Mouse (Mus musculus): ENCODE results near the gene Atrx. TPM values are rescaled to one million over a fixed set of nuclear protein-coding genes. Genes with fewer than 3 reads are reported as not detected.
"Not testable (repeated sequence)": the region's sequence is repeated elsewhere in the genome, so short reads cannot be mapped to it uniquely, and the experiment has no call there.

Gene Atrx
- total RNA-seq (2015; ENCODE audit: low replicate concordance) = 119 and 157 TPM in 2 replicates
- total RNA-seq (2017; ENCODE audit: low replicate concordance) = 306 and 315 TPM in 2 replicates

DNA sequence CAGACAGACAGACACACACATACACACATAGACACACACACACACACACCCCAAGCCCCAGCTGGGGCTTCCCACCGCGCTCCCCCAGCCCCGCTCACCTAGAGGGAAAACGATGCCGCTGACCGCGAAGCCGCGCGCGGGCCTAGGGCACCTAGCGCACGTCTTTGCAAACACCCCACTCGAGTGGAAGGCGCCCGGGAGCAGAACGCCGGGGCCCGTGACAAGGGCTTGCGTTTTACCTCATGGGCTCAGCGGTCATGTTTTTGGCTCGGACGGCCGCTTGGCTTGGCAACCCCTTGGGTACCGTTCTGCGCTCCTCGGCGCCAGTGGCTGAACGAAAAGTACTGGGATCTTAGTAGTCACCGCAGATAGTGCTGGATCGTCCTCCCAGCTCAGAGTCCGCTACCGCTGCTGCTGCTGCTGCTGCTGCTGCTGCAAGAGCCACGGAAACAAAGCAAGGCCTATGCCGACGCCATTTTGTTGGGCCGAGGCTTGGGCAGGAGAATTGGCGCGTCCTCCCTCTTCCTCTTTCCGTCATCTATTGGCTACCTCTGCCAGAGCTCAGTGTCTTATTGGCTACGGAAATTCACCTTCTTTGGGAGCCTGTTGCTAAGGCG, at the start of gene Atrx:
Atrx (minus strand) TSS at position 543 of the 617 bp plus-strand sequence.
- peak; percentile 99 for ATAC-seq (replicated peaks; ENCODE audit: low FRiP score, poor library complexity, severe bottlenecking)

GRCm38 (mm10) chrX:105957091-105957490, 27.9 kb upstream of the Atrx start:
- ATAC-seq (replicated peaks; ENCODE audit: low FRiP score, poor library complexity, severe bottlenecking) = not testable (repeated sequence)

DNA sequence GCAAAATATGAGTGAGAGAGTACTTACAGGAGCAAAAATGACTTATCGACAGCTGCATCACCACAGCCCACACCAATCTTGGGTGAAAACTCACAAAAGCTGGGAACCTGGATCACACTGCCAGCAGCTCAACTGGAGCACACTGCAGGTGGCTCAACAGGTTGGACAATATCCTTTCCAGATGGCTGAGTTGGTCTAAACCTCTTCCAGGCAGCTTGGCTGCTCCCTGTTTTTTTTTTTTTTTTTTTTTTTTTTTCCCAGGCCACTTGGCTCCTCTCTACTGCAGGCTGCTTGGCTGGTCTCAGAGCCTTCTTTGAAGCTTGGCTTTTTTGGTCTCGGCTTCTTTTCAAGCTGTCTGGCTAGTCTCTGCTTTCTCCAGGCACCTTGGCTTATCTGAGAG, 24.8 kb upstream of the Atrx start:
- no peak for ATAC-seq (replicated peaks; ENCODE audit: low FRiP score, poor library complexity, severe bottlenecking)

- no peak for ATAC-seq (replicated peaks; ENCODE audit: low FRiP score, poor library complexity, severe bottlenecking)
These were observed 17.2 kb upstream of the Atrx start for GRCm38 (mm10) chrX:105946357-105946756.

DNA sequence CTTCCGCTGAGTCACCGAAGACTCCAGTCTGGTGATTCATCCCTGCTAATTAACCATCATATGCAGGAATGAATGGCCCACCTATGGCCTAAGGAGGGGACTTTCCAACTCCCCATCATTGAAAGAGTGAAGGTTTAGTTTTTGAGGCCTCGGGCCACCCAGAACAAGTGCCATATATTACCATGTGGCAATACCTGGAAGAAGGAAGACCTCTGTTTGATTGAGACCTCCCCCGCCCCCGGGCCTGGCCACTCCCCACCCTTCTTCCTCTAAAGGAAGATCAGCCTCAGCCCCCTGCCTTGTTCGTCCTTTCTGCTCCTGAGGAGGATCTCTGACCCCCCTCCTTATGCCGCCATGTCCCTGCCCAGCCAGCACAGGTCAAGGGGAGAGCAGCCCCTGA, 10.0 kb upstream of the Atrx start:
- no peak for ATAC-seq (replicated peaks; ENCODE audit: low FRiP score, poor library complexity, severe bottlenecking)

GRCm38 (mm10) chrX:105937736-105938135, 8.5 kb upstream of the Atrx start:
- ATAC-seq (replicated peaks; ENCODE audit: low FRiP score, poor library complexity, severe bottlenecking) = no peak

GRCm38 (mm10) chrX:105934341-105934740, 5.1 kb upstream of the Atrx start:
- ATAC-seq (replicated peaks; ENCODE audit: low FRiP score, poor library complexity, severe bottlenecking) = no peak

DNA sequence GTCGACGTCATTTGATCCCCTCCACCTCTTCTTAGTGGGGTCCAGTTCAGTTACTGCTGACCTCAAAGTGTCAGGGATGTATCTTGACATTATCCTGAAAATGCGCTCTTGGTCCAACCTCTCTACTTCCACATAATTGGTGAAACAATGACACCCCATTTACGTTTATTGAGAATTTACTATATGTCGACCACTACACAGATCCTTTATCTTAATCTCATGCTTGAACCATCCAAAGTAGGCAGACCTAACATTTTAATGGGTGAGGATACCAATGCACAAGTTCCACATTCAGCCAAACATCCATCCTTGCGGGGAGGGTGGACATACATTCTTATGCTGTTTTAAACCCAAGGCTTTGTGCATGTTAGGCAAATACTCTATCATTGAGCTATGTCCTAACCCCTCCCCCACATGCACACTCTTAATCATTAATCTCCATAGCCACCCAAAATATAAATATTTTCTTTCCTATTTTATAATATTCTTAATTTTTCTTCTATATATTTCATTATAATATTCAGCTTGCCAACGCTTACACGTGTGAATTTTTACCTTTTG, 355 bp upstream of the Atrx start:
- ATAC-seq (replicated peaks; ENCODE audit: low FRiP score, poor library complexity, severe bottlenecking) = peak; percentile 25; the same call in 1 of the 2 replicates

DNA sequence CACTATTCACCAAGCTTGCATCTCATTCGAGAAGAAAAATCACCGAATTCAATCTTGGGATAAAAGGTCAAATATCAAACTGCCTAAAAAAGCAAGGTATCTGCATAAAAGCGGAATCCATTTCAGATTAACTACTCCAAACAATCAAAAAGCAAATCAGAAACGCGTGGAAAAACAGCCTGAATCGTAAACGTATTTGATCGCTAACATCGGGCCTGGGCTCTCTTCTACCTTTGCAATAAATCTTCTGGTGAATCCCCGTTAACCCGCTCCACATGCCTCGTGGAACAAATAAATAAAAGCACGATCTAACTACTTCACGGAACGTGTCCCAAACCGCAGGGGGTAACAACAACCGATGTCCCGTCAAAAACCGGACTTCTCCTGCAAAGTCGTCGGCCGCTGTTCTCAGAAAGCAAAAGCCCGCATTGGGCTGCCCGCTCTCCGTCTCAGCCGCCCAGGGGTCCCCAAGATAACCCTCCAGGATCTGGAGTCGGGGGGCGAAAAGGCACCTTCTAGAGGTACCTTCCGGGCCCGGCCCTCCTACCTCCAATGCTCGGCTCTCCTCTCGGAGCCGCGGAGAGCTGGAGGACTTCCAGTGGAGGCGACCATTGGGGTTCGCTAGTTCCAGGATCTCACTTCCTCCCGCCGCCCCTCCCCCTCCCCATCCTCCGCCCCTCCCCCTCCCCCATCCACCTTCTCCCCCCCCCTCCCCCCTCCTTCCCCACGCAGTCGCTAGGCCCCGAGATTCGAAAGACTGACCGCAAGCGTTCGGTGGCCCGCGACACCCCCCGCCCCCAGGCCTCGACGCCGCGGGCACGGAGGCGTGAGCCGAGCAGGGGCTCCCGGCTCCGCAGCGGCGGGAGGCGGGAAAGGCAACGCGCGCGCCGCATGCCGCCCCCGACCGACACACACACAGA, 1.0 kb downstream of the Atrx start:
- ATAC-seq (replicated peaks; ENCODE audit: low FRiP score, poor library complexity, severe bottlenecking) = no peak

DNA sequence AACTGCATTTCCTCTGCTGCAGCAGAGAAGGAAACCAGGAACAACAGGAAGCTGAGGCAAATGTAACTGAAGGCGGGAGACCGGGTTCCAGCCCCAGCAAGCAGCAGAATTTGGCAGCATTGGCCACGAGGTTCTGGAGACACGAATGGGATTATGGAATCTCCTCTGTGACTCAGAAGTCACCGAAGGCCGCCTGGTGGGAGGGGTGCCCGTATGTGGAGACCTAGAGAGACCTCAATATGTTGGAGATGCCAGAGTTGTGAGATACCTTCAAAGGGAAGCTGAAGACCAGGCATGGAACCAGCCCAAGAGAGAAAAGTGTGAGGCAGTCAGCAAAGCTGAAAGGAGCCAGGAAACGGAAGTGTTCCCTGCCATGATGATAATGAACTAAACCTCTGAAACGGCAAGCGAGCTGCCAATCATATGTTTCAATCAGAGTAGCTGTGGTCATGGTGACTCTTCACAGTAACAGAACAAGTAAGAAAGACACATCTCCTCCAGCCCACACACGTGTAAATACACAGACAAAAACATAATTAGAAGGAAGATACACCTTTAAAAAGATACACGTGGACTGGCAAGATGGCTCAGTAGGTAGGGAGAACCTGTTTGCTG, 3.0 kb downstream of the Atrx start:
- no peak for ATAC-seq (replicated peaks; ENCODE audit: low FRiP score, poor library complexity, severe bottlenecking)

GRCm38 (mm10) chrX:105924326-105925070, 4.7 kb downstream of the Atrx start:
- no peak for ATAC-seq (replicated peaks; ENCODE audit: low FRiP score, poor library complexity, severe bottlenecking)

- no peak for ATAC-seq (replicated peaks; ENCODE audit: low FRiP score, poor library complexity, severe bottlenecking)
These were observed 5.3 kb downstream of the Atrx start for GRCm38 (mm10) chrX:105923896-105924295.

DNA sequence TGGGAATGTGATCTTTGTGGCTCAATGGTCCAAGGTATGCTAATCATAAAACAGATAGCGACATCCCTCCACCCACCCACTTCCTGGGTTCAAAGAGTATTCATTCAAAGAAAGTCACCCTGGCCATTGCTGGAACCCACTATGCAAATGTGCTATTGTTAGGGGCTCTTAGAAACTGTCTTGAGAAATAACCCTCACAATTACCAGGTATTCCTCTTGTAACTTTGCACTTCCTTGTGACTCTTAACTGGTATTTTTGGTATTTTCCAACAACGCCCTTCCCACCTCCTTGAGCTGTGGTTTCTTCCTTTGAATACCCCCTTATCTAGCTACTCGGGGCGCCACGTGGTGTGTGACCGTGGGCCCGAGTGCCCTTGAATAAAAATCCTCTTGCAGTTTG, 6.2 kb downstream of the Atrx start:
- not testable (repeated sequence) for ATAC-seq (replicated peaks; ENCODE audit: low FRiP score, poor library complexity, severe bottlenecking)

DNA sequence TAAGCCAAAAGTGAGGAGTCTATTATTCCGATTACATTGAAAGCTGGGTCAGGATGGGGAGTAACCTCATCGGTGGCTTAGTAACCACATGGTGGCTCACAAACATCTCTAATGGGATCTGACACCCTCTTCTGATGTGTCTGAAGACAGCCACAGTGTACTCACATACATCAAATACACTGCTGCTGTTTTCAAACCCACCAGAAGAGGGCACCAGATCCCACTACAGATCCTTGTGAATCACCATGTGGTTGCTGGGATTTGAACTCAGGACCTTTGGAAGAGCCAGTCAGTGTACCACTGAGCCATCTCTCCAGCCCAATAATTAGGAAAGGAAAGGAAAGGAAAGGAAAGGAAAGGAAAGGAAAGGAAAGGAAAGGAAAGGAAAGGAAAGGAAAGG, 7.8 kb downstream of the Atrx start:
- no peak for ATAC-seq (replicated peaks; ENCODE audit: low FRiP score, poor library complexity, severe bottlenecking)

DNA sequence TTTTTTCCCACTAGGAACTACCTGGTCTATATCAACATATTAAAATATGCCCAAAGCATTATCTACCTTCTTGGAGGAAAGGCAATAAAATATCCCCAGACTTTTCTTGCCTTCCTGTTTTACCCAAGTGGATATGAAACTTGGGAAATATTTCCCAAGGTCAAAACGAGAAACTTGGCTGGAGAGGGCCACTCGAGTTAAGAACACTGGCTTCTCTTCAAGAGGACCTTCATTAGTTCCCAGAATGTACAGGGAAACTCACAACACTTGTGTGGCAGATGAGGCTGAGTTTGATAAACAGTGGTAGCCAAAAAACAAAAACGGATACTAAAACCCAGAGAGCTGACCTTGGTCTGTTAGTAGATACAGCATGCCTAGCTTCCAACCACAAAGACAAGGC, 17.5 kb downstream of the Atrx start:
- no peak for ATAC-seq (replicated peaks; ENCODE audit: low FRiP score, poor library complexity, severe bottlenecking)

DNA sequence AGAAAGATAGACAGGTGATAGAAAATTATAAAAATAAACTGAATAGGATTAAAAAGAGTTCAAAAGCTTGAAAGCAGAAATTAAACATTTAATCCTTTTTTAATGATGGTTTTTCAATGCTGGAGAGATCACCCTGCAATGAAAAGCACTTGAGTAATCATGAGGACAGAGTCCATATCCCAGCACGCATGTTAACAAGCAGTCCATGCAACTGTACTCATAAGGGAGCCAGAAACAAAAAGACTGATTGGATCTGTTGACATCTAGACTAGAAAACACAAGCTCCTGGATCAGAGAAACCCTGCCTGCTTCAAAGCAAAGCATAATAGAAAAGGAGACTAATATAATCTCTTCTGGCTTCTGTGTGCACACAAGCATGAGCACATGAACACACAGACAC, 27.6 kb downstream of the Atrx start:
- ATAC-seq (replicated peaks; ENCODE audit: low FRiP score, poor library complexity, severe bottlenecking) = no peak

DNA sequence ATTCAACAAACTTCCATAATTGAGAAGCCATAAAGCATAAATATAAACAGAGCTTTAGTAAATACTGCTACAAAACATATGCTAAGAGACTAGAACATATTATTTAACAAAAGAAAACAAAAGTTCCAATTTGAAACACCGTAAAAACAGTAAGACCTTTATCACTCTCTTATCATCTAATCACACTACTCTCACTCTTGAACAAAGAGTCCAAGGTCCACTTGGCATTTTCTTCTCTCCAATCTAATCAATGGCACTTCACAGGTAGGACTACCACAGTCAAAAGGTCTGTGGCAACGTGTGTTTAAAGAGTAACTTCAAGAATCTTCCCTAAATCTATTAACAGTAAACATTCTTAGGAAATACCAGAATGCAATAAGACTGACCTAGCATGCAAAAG, 42.3 kb downstream of the Atrx start:
- no peak for ATAC-seq (replicated peaks; ENCODE audit: low FRiP score, poor library complexity, severe bottlenecking)

GRCm38 (mm10) chrX:105864367-105864766, 64.8 kb downstream of the Atrx start:
- ATAC-seq (replicated peaks; ENCODE audit: low FRiP score, poor library complexity, severe bottlenecking) = no peak; the same call in 1 of the 2 replicates

DNA sequence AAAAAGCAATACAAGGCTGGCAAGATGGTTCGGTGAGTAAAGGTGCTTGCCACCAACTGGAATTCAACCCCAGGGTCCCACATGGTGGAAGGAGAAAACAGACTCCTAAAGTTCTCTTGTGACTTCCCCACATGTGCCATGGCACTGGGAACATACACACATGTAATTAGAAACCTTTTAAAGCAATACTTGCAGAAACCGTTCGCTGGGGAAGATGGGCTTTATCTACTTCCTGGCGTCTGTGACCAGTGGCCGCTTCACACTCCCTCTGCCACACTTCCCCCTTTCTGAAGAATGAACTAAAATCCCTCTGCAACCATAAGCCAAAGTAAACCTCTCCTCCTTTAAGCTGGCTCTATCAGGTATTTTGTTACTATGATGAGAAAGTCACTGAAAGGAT, 104.7 kb downstream of the Atrx start:
- no peak for ATAC-seq (replicated peaks; ENCODE audit: low FRiP score, poor library complexity, severe bottlenecking)
